In the genomic region with DNA sequence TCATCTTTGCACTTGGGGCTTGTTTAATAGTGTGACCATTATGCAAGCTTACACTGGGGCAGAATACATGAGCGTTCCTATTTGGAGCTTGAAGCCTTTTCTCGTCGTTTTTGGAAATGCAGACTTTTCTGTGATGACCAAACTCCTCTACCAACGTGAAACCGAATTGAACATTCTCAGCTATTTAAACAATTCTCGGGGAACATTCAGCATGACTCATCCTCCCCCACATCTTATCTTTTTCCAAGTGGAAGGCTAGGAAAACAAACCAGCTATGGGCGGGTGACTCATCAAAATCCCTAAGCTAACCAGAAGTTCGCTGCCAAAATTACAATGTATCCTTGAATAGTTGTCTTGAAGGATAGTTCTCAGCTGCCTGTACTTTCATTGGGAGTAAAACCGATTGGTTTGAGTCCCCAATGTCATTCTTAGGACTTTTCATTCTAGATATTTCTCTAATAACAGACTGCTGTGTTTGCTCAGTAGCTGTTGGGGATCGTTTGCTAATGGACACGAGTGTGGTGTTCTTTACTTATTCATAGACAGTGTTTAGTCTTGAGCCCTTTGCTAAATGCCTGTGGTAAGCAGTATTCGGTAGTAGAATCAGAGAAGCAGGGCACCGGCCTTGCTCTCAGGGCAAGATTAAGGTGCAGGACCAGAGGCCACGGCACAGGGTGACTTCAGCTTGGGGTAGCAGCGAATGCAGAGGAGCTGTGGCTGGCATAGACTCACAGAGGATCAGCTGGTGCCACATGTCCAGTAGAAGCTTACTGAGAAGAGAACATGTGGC, we compare ENCODE assay signal across 9 mouse cellular contexts. TPM values are rescaled to one million over a fixed set of nuclear protein-coding genes. Genes with fewer than 3 reads are reported as not detected.
DNase-seq lines count a peak whose midpoint lies in the region; ATAC-seq and TF ChIP-seq lines count a peak whose summit lies in the region.
"Had no signal": no experiment of that assay in that cellular context is flagged by ENCODE, and none has a peak within 500 bp of the region (broad histone marks: within the 10 kb centered on the region; RNA-seq: fewer than 3 reads in every experiment).

No protein-coding gene starts in this region.

- H3K36me3 ChIP-seq in lung, embryonic 14.5 days (ENCODE audit: insufficient read depth), result peaks cover 57% of the 10 kb centered on the region
- peaks cover 86% of the 10 kb centered on the region for H3K36me3 ChIP-seq in midbrain, embryonic 10.5 days

- no peak overlapping the region for H3K9ac ChIP-seq in lung, embryonic 14.5 days

- H3K27ac ChIP-seq in lung, embryonic 14.5 days (ENCODE audit: low read depth), result no peak overlapping the region
- no peak overlapping the region for H3K27ac ChIP-seq in midbrain, embryonic 10.5 days (replicated peaks)
- H3K27ac ChIP-seq: macrophage had no signal

- ATAC-seq in lung, embryonic 14.5 days (ENCODE audit: insufficient read depth), result no peak

- peak; percentile 20 for DNase-seq in lung, embryonic 14.5 days
- no peak for DNase-seq in lung, adult 2 months
- peak; percentile 16 for DNase-seq in MEL-GATA-1-ER (ENCODE audit: extremely low read depth, low read depth)
- peak; percentile 51 for DNase-seq in adrenal gland, postnatal 14 days
- peak; percentile 65 to 78 for DNase-seq in left cerebral cortex, adult 18-20 months (ENCODE audit: low spot score in 2 of 2)
- no peak for DNase-seq in c-Kit-positive CD71-positive TER-119-positive erythroid progenitor cells, embryonic 14.5 days (ENCODE audit: low spot score)
- DNase-seq in spleen, postnatal 36 days (ENCODE audit: low spot score in 2 of 2), result no peak
- no peak for DNase-seq in midbrain, embryonic 10.5 days (ENCODE audit: low spot score)

- TF ChIP-seq POLR2A in lung, adult 2 months (IDR thresholded peaks at IDR 0.05; ENCODE audit: borderline replicate concordance, extremely low read depth, low read depth, low read length), result no peak

- TF ChIP-seq CTCF in lung, embryonic 14.5 days (IDR thresholded peaks at IDR 0.05; ENCODE audit: low read depth), result no peak
- no peak for TF ChIP-seq CTCF in lung, adult 2 months (IDR thresholded peaks at IDR 0.05; ENCODE audit: insufficient read depth, low read length)

- 72% methylated on average over 15 of the region's 15 CpGs for WGBS in lung, embryonic 14.5 days
- WGBS in lung, adult 2 months, result 56% methylated on average over 15 of the region's 15 CpGs
- 91% methylated on average over 15 of the region's 15 CpGs for whole genome bisulfite sequencing in midbrain, embryonic 10.5 days

- no peak overlapping the region for H3K4me3 ChIP-seq in lung, embryonic 14.5 days (ENCODE audit: low read depth, low read length)
- no peak overlapping the region for H3K4me3 ChIP-seq in lung, adult 2 months (replicated peaks; ENCODE audit: extremely low read depth, low read depth, low read length)
- H3K4me3 ChIP-seq in midbrain, embryonic 10.5 days, result no peak overlapping the region

- no peaks in the 10 kb centered on the region for H3K9me3 ChIP-seq in lung, embryonic 14.5 days (ENCODE audit: low read depth, low read length)
- no peaks in the 10 kb centered on the region for H3K9me3 ChIP-seq in midbrain, embryonic 10.5 days (replicated peaks)

- H3K4me1 ChIP-seq in lung, embryonic 14.5 days (ENCODE audit: insufficient read depth), result 0 out of 2 replicates have a peak, but pooled peaks cover 3% of the 10 kb centered on the region
- H3K4me1 ChIP-seq in lung, adult 2 months (ENCODE audit: control insufficient read depth, insufficient read depth, low read length), result no peaks in the 10 kb centered on the region
- peaks cover 10% of the 10 kb centered on the region for H3K4me1 ChIP-seq in midbrain, embryonic 10.5 days

- no peaks in the 10 kb centered on the region for H3K27me3 ChIP-seq in lung, embryonic 14.5 days (ENCODE audit: insufficient read depth, low read length)
- no peaks in the 10 kb centered on the region for H3K27me3 ChIP-seq in midbrain, embryonic 10.5 days (ENCODE audit: low read depth, poor library complexity, severe bottlenecking)

- H3K4me2 ChIP-seq in lung, embryonic 14.5 days, result no peak overlapping the region

RNA-seq across cellular contexts. Expression of a gene that starts 29.6 kb away (rescaled TPM):
- polyA plus RNA-seq in lung, embryonic 14.5 days (2014; fragmentation: Nextera tagmentation; extraction: Ambion mirVana), result 81.4 and 83.1 TPM in 2 replicates
- 6.9 and 8.6 TPM in 2 replicates for polyA plus RNA-seq in lung, adult 2 months (2012; rRNA removed)
- 62.8 and 65.8 TPM in 2 replicates for total RNA-seq in adrenal gland, postnatal 14 days (2021)
- 10 to 100 TPM; 47.3 to 50.5 TPM for total RNA-seq in left cerebral cortex, adult 18-20 months (2021)
- polyA plus RNA-seq in midbrain, embryonic 10.5 days (2016; fragmentation: Nextera tagmentation; extraction: Ambion mirVana), result 83.2 and 86.2 TPM in 2 replicates

RNA-seq across cellular contexts. Expression of a gene that starts 45.7 kb away (rescaled TPM):
- 0.24 TPM in 1 of 2 replicates, not detected in the other for polyA plus RNA-seq in lung, embryonic 14.5 days (2014; fragmentation: Nextera tagmentation; extraction: Ambion mirVana)
- not detected in 2 replicates for polyA plus RNA-seq in lung, adult 2 months (2012; rRNA removed)
- total RNA-seq in adrenal gland, postnatal 14 days (2021), result 0.30 and 0.34 TPM in 2 replicates
- 10 to 100 TPM; 38.5 to 52.1 TPM for total RNA-seq in left cerebral cortex, adult 18-20 months (2021)
- polyA plus RNA-seq in midbrain, embryonic 10.5 days (2016; fragmentation: Nextera tagmentation; extraction: Ambion mirVana), result 0.26 and 0.52 TPM in 2 replicates

Comparison
In these comparisons a context has a peak if more than half of its experiments do, and no peak if none do; other contexts are left out.
1. DNase-seq: peak in lung, embryonic 14.5 days (single experiment), MEL-GATA-1-ER (single experiment), adrenal gland, postnatal 14 days (single experiment) and left cerebral cortex, adult 18-20 months (2 of 2); none in lung, adult 2 months (single experiment), c-Kit-positive CD71-positive TER-119-positive erythroid progenitor cells, embryonic 14.5 days (single experiment), spleen, postnatal 36 days (0 of 2) and midbrain, embryonic 10.5 days (single experiment).